Mouse (Mus musculus) forebrain, postnatal 0 days (tissue): ENCODE measurements at regions not wholly inside any gene's neighbourhood (a gene's known extent, or its start where the extent isn't known, plus 50 kb on each side); places are given as distances from the start of the nearest gene placed in this dataset.

Experiments used
- ATAC-seq: fragments of 200-750 bp; cut with Nextera tagmentation; 2 replicates; pipeline ENCODE4 v1.8.0; 2017; ENCODE audit warnings: mild to moderate bottlenecking, moderate library complexity
- DNase-seq: peaks from one replicate; pipeline ENCODE4 v3.0.0-alpha.2; 2015
- H3K27ac ChIP-seq: fragments of 300-500 bp; sonication (generic); 2 replicates; pipeline ENCODE4 v1.5.1; 2014; ENCODE audit warnings: low read depth, mild to moderate bottlenecking, antibody characterized with exemption, low read length, moderate library complexity, mixed read lengths
- H3K27me3 ChIP-seq: fragments of 300-500 bp; sonication (generic); 2 replicates; pipeline ENCODE4 v1.6.1; 2014; ENCODE audit warnings: mild to moderate bottlenecking, low read length, mixed read lengths; ENCODE audit not compliant: insufficient read depth
- H3K36me3 ChIP-seq: fragments of 300-500 bp; sonication (generic); 2 replicates; pipeline ENCODE4 v1.6.1; 2014; ENCODE audit warnings: mild to moderate bottlenecking, moderate library complexity; ENCODE audit not compliant: insufficient read depth
- H3K4me1 ChIP-seq: fragments of 300-500 bp; sonication (generic); 2 replicates; pipeline ENCODE4 v1.6.1; 2014; ENCODE audit warnings: antibody characterized with exemption; ENCODE audit not compliant: insufficient read depth
- H3K4me2 ChIP-seq: fragments of 300-500 bp; sonication (generic); 2 replicates; pipeline ENCODE4 v1.6.1; 2014; ENCODE audit warnings: low read depth, mild to moderate bottlenecking, moderate library complexity
- H3K4me3 ChIP-seq: fragments of 300-500 bp; sonication (generic); 2 replicates; pipeline ENCODE4 v1.5.1; 2014; ENCODE audit warnings: low read depth, low read length, mixed read lengths
- H3K9ac ChIP-seq: fragments of 300-500 bp; sonication (generic); 2 replicates; pipeline ENCODE4 v1.6.1; 2014; ENCODE audit warnings: mild to moderate bottlenecking
- H3K9me3 ChIP-seq: fragments of 300-500 bp; sonication (generic); 2 replicates; pipeline ENCODE4 v1.6.1; 2016; ENCODE audit warnings: low read length
- CTCF ChIP-seq: sonication (generic); IDR thresholded peaks from 2 replicates; pipeline ENCODE4 v1.5.1; 2016; ENCODE audit warnings: antibody characterized with exemption, control low read depth, low read depth
- WGBS: fragments of 180-500 bp; shearing (Covaris S2); extraction: QIAGEN DNeasy Blood & Tissue Kit; methylation state at CpG from one replicate; pipeline ENCODE4 v1.1.7; 2014; 5-methylcytosine and 5-hydroxymethylcytosine counted together

DNA sequence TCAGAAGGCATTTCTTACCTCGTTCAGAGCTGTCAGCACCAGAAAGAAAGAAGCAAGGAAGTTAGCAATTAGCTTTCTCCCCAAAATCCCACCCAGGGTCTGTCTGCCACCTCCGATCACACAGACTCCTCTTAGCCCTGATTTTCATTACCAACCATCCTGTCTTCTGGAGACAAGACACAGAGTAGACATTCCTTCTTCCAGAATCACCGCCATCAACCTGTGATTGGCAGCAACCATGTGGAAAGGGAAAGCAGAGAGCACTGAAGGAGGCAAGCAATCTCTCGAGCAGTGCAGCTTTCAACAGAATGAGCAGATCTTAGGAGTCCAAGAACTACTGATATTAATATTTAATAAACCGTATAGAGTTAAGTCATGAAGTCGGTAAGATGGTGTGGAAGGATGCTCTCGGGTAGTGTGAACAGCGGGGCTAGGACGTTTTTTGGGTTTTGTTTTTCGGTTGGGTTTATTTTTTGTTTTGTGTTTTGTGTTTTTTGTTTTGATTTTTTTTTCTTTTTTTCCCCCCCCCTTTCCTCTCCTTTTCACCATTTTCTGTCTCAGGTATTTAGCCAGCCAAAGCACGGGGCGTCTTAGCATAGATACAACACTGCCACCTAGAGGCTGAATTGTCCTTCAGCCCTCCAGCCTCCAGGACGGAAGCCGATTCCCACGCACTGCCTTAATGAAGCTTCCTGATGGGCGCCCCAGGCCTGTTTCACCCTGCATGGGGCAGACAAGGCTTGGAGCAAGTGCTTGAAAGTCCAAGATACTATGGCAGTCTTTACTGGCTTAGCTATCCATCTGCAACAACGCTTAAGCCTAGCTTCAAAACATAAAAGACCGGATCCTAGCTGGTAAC, 2505.0 kb upstream of the 5930422O12Rik start:
- Histone ChIP-seq H3K36me3 (no peaks in the 10 kb centered on the region), H3K9ac (peak overlapping the region; percentile 34; the same call in 1 of the 2 replicates), H3K4me3 (peak overlapping the region; percentile 11; the same call in 1 of the 2 replicates), H3K9me3 (no peaks in the 10 kb centered on the region), H3K27me3 (no peaks in the 10 kb centered on the region), H3K27ac (peak overlapping the region; percentile 72), H3K4me1 (peaks cover 7% of the 10 kb centered on the region; the same call in 1 of the 2 replicates), H3K4me2 (peak overlapping the region; percentile 44)
- DNase-seq (peak; percentile 96), ATAC-seq (peak; percentile 95)
- TF ChIP-seq CTCF = peak; percentile 93
- WGBS = 20% methylated on average over 18 of the region's 18 CpGs

DNA sequence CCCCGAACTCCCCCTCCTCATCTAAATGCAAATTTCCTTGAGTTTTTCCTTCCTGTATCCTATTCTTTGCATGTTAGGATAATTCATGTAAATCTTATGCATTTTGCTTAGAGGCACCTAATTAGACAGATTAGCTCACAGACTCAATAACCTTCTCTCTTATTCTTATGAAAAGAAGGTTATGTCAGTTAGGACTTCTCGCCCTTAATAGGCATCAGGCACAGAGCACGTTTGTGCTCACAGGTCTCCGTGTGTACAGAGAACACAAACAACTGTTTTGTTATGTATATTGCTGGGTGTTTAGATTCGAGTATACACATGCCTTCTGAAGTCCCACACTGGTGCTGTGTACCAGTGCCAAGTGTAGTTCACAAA, 2504.4 kb upstream of the 5930422O12Rik start:
- Histone ChIP-seq H3K27ac (peak overlapping the region; percentile 72), H3K4me3 (peak overlapping the region; percentile 11; the same call in 1 of the 2 replicates), H3K4me1 (peaks cover 7% of the 10 kb centered on the region; the same call in 1 of the 2 replicates), H3K36me3 (no peaks in the 10 kb centered on the region), H3K9me3 (no peaks in the 10 kb centered on the region), H3K4me2 (peak overlapping the region; percentile 44), H3K27me3 (no peaks in the 10 kb centered on the region), H3K9ac (peak overlapping the region; percentile 34; the same call in 1 of the 2 replicates)
- WGBS = 3% methylated on average over 5 of the region's 5 CpGs
- peak; percentile 68 for DNase-seq
- ATAC-seq = peak; percentile 82
- TF ChIP-seq CTCF = no peak

DNA sequence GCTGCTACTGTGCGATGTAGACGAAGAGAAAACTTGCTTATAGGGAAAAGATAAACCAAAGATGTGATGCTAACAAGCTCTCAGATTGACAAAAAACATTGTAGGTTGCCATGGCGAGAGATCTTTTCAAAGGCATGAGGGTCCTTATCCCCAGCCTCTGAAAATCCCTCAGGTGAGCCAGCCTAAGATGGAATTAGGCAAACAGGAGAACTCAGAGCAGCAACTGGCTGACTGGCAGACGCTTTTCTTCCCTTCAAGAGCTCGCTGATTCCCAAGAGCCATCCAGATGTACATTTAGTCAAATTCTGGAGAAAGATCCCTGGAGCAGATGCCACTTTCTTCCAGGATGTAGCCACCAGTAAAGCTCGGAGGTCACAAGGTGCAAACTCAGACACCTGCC, 2503.9 kb upstream of the 5930422O12Rik start:
- no peak for TF ChIP-seq CTCF
- H3K36me3 ChIP-seq = no peaks in the 10 kb centered on the region
- H3K9ac ChIP-seq = no peak overlapping the region
- WGBS = 17% methylated on average over 6 of the region's 6 CpGs
- no peaks in the 10 kb centered on the region for H3K9me3 ChIP-seq
- H3K4me3 ChIP-seq = no peak overlapping the region
- DNase-seq (peak; percentile 61), ATAC-seq (no peak)
- H3K27me3 ChIP-seq = no peaks in the 10 kb centered on the region
- peaks cover 7% of the 10 kb centered on the region; the same call in 1 of the 2 replicates for H3K4me1 ChIP-seq
- H3K4me2 ChIP-seq = peak overlapping the region; percentile 4; the same call in 1 of the 2 replicates
- H3K27ac ChIP-seq = peak overlapping the region; percentile 72

DNA sequence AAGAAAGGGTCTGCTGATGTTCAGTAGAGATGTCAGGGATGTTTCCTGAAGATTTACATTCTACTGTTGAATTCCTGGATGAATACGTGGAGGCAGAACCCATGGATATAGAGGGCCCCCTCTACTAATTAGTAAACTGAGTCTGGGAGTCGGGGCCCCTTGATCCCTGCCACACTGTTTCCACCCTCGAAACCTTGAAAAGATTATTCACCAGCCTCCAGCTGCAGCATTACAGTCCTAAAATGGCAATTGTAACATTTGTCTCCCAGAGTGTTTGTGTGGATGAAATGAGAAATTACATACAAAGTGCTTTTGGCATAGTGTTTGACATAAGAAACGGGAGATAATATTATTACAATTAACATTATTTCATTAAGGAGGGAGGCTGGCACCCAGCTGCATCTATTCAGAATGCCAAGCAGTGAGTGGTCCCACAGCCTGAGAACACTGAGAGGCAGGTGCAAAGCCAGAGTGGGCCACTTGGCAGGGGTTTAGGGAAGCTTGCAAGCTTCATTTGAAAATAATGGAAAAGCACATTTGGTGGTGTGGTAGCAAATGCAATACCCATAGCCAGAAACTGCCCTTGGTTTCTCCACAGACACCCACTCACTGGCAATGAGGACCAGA, 2490.9 kb upstream of the 5930422O12Rik start:
- DNase-seq (no peak), ATAC-seq (peak; percentile 70)
- no peaks in the 10 kb centered on the region for H3K9me3 ChIP-seq
- H3K4me2 ChIP-seq = no peak overlapping the region
- H3K36me3 ChIP-seq = no peaks in the 10 kb centered on the region
- H3K4me3 ChIP-seq = no peak overlapping the region
- no peak for TF ChIP-seq CTCF
- H3K27ac ChIP-seq = no peak overlapping the region
- H3K9ac ChIP-seq = no peak overlapping the region
- H3K27me3 ChIP-seq = no peaks in the 10 kb centered on the region
- no peaks in the 10 kb centered on the region for H3K4me1 ChIP-seq
- WGBS = 43% methylated on average over 4 of the region's 4 CpGs

DNA sequence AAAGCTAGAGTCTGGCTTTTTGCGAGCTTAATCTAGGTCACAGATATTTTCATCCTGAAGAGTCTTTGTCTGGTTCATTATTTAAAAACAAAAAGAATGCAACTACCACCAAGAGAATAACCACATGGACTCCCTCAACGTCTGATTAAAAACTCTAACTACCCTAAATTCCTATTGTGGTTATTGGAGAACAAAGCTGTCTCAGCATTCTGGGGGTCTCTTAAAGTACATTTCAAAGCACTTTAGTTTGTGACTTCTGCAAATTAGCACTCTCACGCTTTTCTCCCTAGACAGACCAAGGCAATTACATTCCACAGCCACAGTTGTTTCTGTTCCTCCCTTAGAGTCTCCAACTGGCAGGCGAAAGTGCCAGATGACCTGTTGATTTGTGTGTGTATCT, 2487.6 kb upstream of the 5930422O12Rik start:
- Histone ChIP-seq H3K9me3 (no peaks in the 10 kb centered on the region), H3K27ac (no peak overlapping the region), H3K27me3 (no peaks in the 10 kb centered on the region), H3K4me2 (no peak overlapping the region), H3K9ac (no peak overlapping the region), H3K36me3 (no peaks in the 10 kb centered on the region), H3K4me3 (no peak overlapping the region), H3K4me1 (no peaks in the 10 kb centered on the region)
- DNase-seq = no peak
- no peak for TF ChIP-seq CTCF
- no peak for ATAC-seq
- WGBS = 33% methylated on average over 4 of the region's 4 CpGs

DNA sequence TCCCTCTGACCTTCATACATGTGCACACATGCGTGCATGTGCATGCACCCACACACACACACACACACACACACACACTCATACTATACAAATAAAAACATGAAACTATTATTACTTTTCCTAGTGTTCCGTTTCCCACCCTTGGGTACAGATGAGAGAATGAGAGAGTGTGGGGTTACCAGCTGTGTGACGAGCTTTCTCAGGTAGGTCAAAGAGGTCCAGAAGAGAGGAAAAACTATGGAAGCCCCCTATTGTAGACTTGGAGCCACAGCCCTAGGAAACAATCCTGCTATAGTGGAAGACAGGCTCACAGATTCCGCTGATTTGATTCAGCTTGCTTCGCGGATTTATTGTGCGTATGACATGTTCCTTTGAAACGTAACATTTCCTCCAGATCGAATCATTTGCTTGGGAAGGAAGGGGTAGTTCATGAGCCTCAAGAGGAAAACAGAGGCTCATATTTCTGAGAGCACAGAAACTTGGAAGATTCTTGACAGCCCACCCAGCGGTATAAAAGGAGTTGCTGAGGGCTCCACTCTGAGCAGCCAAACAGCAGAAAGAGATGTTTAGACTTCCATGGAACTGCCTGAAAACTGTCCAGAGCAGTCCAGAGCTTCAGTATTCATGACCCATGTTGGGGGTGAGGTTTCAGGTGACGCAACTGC, 2486.9 kb upstream of the 5930422O12Rik start:
- WGBS = 89% methylated on average over 11 of the region's 11 CpGs
- no peak overlapping the region for H3K27ac ChIP-seq

More for the DNA sequence above, 2486.9 kb upstream of the 5930422O12Rik start:
- Histone ChIP-seq H3K4me3 (no peak overlapping the region), H3K4me1 (no peaks in the 10 kb centered on the region), H3K36me3 (no peaks in the 10 kb centered on the region), H3K9ac (no peak overlapping the region), H3K27me3 (no peaks in the 10 kb centered on the region), H3K9me3 (no peaks in the 10 kb centered on the region), H3K4me2 (no peak overlapping the region)
- DNase-seq = no peak
- no peak for ATAC-seq
- TF ChIP-seq CTCF = no peak
